Mouse (Mus musculus): ENCODE data around the gene Egfl7.

GRCm38 (mm10) chr2:26586294-26587043 is 6.7 kb downstream of the Egfl7 start, which contains the start of gene Gm20532:
- TF ChIP-seq POLR2A (IDR thresholded peaks at IDR 0.05; ENCODE audit: low read depth, low read length) = no peak
- peak; percentile 33; the same call in 1 of the 2 replicates for TF ChIP-seq CTCF (IDR thresholded peaks at IDR 0.05; ENCODE audit: extremely low read depth, insufficient read depth, insufficient read length, insufficient replicate concordance)
